Mouse (Mus musculus) heart, adult 2 months (tissue): ENCODE data around the gene Ss18l2. TPM values are rescaled to one million over a fixed set of nuclear protein-coding genes. Genes with fewer than 3 reads are reported as not detected.

Source experiments
- DNase-seq, 2 experiments: peaks; one replicate each; pipeline ENCODE4 v3.0.0; 2021
- H3K27ac ChIP-seq: fragments of 200-600 bp; 2 replicates; pipeline ENCODE4 v1.8.1; 2022
- H3K27me3 ChIP-seq: fragments of 200-500 bp; 2 replicates; pipeline ENCODE4 v1.6.1; 2012; ENCODE audit warnings: mild to moderate bottlenecking, low read length, inconsistent platforms, mixed read lengths; ENCODE audit not compliant: control insufficient read depth, insufficient read depth
- H3K36me3 ChIP-seq: fragments of 200-500 bp; 2 replicates; pipeline ENCODE4 v1.6.1; 2012; ENCODE audit warnings: low read length, inconsistent platforms; ENCODE audit not compliant: control insufficient read depth, insufficient read depth
- H3K4me1 ChIP-seq: fragments of 200-500 bp; 2 replicates; pipeline ENCODE4 v1.6.1; 2011; ENCODE audit warnings: low read length; ENCODE audit not compliant: control insufficient read depth, insufficient read depth
- H3K4me3 ChIP-seq: fragments of 200-600 bp; 2 replicates; pipeline ENCODE4 v1.8.1; 2022
- H3K79me2 ChIP-seq: fragments of 200-500 bp; replicated peaks from 2 replicates; pipeline ENCODE4 v1.6.1; 2012; ENCODE audit warnings: mild to moderate bottlenecking, inconsistent platforms, low read length, moderate library complexity, mixed read lengths; ENCODE audit not compliant: control insufficient read depth, insufficient read depth
- H3K9ac ChIP-seq: fragments of 200-500 bp; 2 replicates; pipeline ENCODE4 v1.6.1; 2012; ENCODE audit warnings: low read depth, mild to moderate bottlenecking, control low read depth, inconsistent platforms, low read length, mixed read lengths
- CTCF ChIP-seq: fragments of 200-600 bp; IDR thresholded peaks from 2 replicates; pipeline ENCODE4 v1.8.1; 2022; ENCODE audit warnings: antibody characterized with exemption, mild to moderate bottlenecking, moderate library complexity
- EP300 ChIP-seq: fragments of 200-500 bp; IDR thresholded peaks from 2 replicates; pipeline ENCODE4 v1.6.1; 2011; ENCODE audit warnings: low read depth, low read length, control low read depth; ENCODE audit not compliant: insufficient read depth
- POLR2A ChIP-seq: fragments of 200-500 bp; IDR thresholded peaks from 2 replicates; pipeline ENCODE4 v1.6.1; 2011; ENCODE audit warnings: mild to moderate bottlenecking, low read depth, low read length, control low read depth; ENCODE audit not compliant: insufficient read depth
- WGBS: fragments of 180-500 bp; shearing (Covaris S2); methylation state at CpG from one replicate; pipeline ENCODE4 v1.1.7; 2018; 5-methylcytosine and 5-hydroxymethylcytosine counted together
- intact Hi-C: fragments of 180-260 bp; cut with DNase I; formaldehyde crosslinking; loops from one replicate; pipeline ENCODE4 v1.15.1; 2025
- polyA plus RNA-seq: library from polyadenylated mRNA; depleted of rRNA; stranded (reverse); fragments of >200 nt; gene quantifications from 2 replicates; pipeline ENCODE4 v1.2.3, GENCODE M21; 2012
- total RNA-seq, 2 experiments: library from RNA; stranded (reverse); gene quantifications; 2 replicates each; pipeline ENCODE4 v1.2.3; 2021

Ss18l2 gene
- total and polyA plus RNA-seq, 3 experiments, result 103 to 138 (median 125) TPM

DNA sequence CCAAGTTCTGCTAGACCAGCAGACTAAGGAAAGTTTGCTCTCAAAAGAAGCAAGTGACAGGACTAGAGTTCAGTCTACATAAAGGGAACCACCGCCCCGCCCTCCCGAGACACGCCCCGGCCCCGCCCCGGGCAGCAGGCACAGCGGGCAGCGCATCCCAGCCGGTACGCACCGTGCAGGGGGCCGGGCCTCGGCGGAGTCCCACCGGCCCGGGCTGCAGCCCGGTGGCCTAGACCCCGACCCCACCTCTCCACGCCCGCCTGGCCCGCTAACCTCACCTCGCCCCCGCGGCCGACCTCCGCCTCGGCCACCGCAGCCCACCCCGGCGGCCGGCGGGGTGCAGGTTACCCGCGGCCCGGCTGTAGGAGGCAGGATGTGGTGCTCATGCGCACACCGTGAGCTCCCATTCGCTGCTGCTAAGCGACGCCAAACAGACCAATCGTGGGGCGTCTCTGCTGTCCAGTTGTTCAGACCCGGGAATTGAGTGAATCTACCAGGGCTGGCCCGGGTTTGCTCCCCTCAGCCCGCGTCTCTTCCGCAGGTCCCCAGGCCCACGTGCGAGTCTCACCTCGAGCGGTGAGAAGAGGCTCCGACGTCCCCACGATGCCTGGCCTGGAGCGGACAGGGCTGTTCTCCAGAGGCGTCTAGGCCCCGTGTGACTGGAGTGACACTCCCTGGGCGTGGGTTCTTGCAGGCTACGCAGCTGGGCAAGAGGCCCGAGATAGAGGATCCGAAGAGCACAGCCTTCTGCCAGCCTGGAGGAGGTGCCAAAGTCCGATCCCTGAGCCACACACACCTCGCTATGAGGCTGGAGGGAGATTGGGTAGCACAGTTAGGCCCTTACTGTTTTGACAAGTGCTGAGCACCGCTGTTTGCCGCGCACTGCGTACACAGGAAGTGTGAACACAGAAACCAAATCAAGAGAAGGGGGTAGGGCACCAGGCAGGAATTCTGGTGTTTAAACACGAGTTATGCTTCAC lies 5.2 kb upstream of the Ss18l2 start, which contains the start of gene Sec22c:
Gene Sec22c, minus strand, starts transcription at position 845 of the 980 bp plus-strand sequence.
- Histone ChIP-seq H3K79me2 (no peaks in the 10 kb centered on the region), H3K36me3 (no peaks in the 10 kb centered on the region), H3K27ac (peak within 1 kb of the TSS; percentile 82), H3K9ac (peak within 1 kb of the TSS; percentile 77), H3K27me3 (no peaks in the 10 kb centered on the region), H3K4me3 (peak within 1 kb of the TSS; percentile 58), H3K4me1 (peaks cover 3% of the 10 kb centered on the region; the same call in 1 of the 2 replicates)
- 2% methylated on average over 67 of the region's 69 CpGs for WGBS
- peak; percentile 92 to 96 for DNase-seq
- intact Hi-C loops, result no loop called here
- no peak for TF ChIP-seq CTCF
- TF ChIP-seq POLR2A, result peak; percentile 37; the same call in 1 of the 2 replicates

DNA sequence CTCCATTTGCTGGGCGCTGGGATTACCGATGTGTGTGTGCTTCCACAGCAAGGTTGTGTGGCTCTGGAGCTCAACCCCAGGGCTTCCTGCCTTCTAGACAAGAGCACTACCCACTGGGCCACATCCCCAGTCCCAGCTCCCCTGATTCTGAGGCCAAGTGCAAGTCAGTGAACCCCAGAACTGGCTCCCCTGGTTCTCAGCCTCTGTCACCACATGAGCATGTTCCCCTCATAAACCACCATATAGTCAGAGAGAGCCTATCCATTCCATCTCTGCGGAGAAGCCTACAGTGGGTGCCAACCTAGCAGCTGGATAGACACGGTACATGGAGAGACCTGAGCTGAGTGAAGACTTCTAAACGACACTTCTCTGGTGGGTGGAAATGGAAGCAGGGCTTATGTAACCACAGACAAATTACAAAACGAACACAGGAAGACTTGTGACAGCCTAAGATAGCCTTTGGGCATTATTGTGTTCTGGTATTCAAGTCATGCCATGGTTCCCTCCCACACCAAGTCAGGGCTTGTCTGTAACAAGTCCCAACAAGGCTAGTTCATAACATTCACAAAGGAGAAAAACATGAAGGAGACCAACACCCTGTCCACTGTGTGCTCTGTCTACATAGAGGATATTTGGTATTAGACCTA lies 4.0 kb upstream of the Ss18l2 start:
- Histone ChIP-seq H3K4me3 (no peak overlapping the region), H3K27ac (no peak overlapping the region), H3K9ac (no peak overlapping the region), H3K79me2 (no peaks in the 10 kb centered on the region), H3K4me1 (peaks cover 3% of the 10 kb centered on the region; the same call in 1 of the 2 replicates), H3K36me3 (peaks cover under 1% of the 10 kb centered on the region), H3K27me3 (no peaks in the 10 kb centered on the region)
- intact Hi-C loops, result no loop called here
- no peak for DNase-seq
- 71% methylated on average over 6 of the region's 6 CpGs for WGBS
- TF ChIP-seq CTCF (no peak), POLR2A (no peak), EP300 (no peak)

DNA sequence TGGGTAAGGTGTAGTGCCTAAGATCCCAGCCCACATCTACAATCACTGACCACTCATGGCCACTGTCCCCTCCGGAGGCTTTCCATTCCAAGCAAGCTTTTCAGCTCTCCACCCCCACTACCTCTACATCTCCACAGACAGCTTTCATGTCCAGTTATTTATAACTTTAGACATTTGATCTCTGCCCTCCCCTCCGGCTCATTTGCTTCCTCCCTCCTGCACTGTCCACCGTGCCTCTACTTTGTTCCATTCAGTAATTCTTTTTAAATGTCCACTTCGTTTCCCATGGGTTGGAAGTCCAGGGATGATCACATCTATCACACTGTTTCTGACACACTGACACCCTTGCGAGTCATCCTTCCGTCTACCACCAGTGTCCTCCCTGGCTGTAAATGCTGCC lies 2.3 kb upstream of the Ss18l2 start:
- Histone ChIP-seq H3K4me1 (peaks cover 3% of the 10 kb centered on the region), H3K27ac (no peak overlapping the region), H3K79me2 (no peaks in the 10 kb centered on the region; the same call in 1 of the 2 replicates), H3K36me3 (peaks cover 3% of the 10 kb centered on the region), H3K4me3 (no peak overlapping the region), H3K27me3 (no peaks in the 10 kb centered on the region), H3K9ac (no peak overlapping the region)
- intact Hi-C loops, result no loop called here
- DNase-seq, result no peak
- WGBS, result 42% methylated on average over 6 of the region's 6 CpGs
- no peak for TF ChIP-seq POLR2A
- TF ChIP-seq EP300, result no peak
- TF ChIP-seq CTCF, result no peak

GRCm38 (mm10) chr9:121708506-121709486 lies 1.3 kb upstream of the Ss18l2 start:
- WGBS, result 58% methylated on average over 7 of the region's 7 CpGs
- TF ChIP-seq CTCF, result no peak
- TF ChIP-seq EP300, result no peak
- no peak for TF ChIP-seq POLR2A

GRCm38 (mm10) chr9:121710584-121710975 lies 451 bp downstream of the Ss18l2 start:
- TF ChIP-seq POLR2A (no peak), CTCF (no peak), EP300 (no peak)
- no peak for DNase-seq
- under 1% methylated on average over 18 of the region's 18 CpGs for WGBS

More at GRCm38 (mm10) chr9:121708506-121709486, 1.3 kb upstream of the Ss18l2 start:
- no peak for DNase-seq
- Histone ChIP-seq H3K79me2 (no peaks in the 10 kb centered on the region; the same call in 1 of the 2 replicates), H3K27me3 (no peaks in the 10 kb centered on the region), H3K27ac (no peak overlapping the region), H3K9ac (no peak overlapping the region), H3K36me3 (peaks cover 3% of the 10 kb centered on the region), H3K4me1 (peaks cover 3% of the 10 kb centered on the region), H3K4me3 (no peak overlapping the region)
- intact Hi-C loops, result no loop called here

More at GRCm38 (mm10) chr9:121710584-121710975, 451 bp downstream of the Ss18l2 start:
- H3K27ac ChIP-seq, result peak overlapping the region; percentile 95
- H3K79me2 ChIP-seq, result no peaks in the 10 kb centered on the region; the same call in 1 of the 2 replicates
- peak overlapping the region; percentile 81 for H3K4me3 ChIP-seq
- H3K4me1 ChIP-seq, result no peaks in the 10 kb centered on the region; the same call in 1 of the 2 replicates
- H3K9ac ChIP-seq, result peak overlapping the region; percentile 94
- H3K27me3 ChIP-seq, result no peaks in the 10 kb centered on the region
- intact Hi-C loops, result no loop called here
- peaks cover 3% of the 10 kb centered on the region for H3K36me3 ChIP-seq
